Mouse (Mus musculus) liver, postnatal 0 days (tissue): ENCODE measurements around the gene Tex13c2.

Experiments
- CTCF ChIP-seq: sonication (generic); IDR thresholded peaks from 2 replicates; pipeline ENCODE4 v1.5.1; 2016; ENCODE audit warnings: antibody characterized with exemption, low read depth
- EP300 ChIP-seq: IDR thresholded peaks from 2 replicates; pipeline ENCODE4 v1.6.1; 2016; ENCODE audit warnings: antibody characterized with exemption, low read depth, mild to moderate bottlenecking

GRCm38 (mm10) chrX:42512567-42512966 is 23.1 kb downstream of the Tex13c2 start:
- peak; percentile 46 for TF ChIP-seq CTCF
- no peak for TF ChIP-seq EP300
